ENCODE assay signal across 8 mouse cellular contexts in the genomic region with DNA sequence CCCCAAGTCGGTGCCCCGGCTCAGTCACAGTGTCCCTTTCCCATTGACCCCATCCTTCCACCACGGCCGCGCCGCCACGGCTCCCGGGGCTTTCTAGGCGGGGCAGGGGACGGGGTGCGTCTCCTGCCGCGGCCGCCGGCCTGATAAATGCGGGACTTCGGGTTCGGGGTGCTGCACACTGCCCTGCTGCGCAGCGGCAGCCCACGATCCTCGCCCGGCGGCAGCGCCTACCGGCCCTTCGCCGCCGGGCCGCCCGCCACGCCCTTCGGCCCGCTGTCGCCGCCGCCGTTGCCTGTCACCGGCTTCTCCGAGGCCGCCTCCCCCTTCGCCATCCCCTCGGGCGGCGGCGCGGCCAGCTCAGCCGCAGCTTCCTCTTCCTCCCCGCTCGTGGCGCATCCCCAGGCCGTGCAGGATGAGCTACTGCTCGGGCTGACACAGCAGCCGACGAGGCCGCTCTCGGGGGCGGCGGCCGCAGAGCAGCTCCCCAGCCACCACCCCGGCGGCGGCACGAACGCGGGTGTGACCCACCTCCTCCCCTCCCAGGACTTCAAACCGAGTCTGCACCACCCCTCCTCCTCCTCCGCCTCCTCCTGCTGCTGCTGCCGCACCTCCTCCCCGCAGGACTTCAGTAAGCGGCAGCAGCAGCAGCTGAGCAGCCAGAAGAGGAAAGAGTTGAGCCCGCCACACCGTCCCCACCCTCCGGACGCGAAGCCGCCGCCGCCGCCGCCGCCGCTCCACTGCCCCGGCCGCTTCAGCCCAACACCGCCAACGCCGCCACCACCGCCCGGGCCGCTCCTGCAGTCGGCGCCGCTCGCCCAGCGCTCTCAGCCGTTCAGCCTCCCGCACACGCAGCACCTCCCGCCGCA. TPM values are rescaled to one million over a fixed set of nuclear protein-coding genes. Genes with fewer than 3 reads are reported as not detected.
DNase-seq lines count a peak whose midpoint lies in the region; ATAC-seq lines count a peak whose summit lies in the region.

No protein-coding gene starts in this region.

- peak overlapping the region; percentile 100 for H3K4me3 ChIP-seq in hindbrain, embryonic 14.5 days (replicated peaks; ENCODE audit: low read length)

- no peaks in the 10 kb centered on the region for H3K9me3 ChIP-seq in hindbrain, embryonic 14.5 days (ENCODE audit: control insufficient read depth, low read length)

- 1% methylated on average over 69 of the region's 101 CpGs for WGBS in hindbrain, embryonic 14.5 days

- H3K27ac ChIP-seq in hindbrain, embryonic 14.5 days = peak overlapping the region; percentile 100

- H3K4me1 ChIP-seq in hindbrain, embryonic 14.5 days (replicated peaks; ENCODE audit: control insufficient read depth, insufficient read depth, low read length) = peaks cover 16% of the 10 kb centered on the region

- peak overlapping the region; percentile 100 for H3K9ac ChIP-seq in hindbrain, embryonic 14.5 days

- H3K27me3 ChIP-seq in hindbrain, embryonic 14.5 days (ENCODE audit: control insufficient read depth, insufficient read depth, low read length) = no peaks in the 10 kb centered on the region

- peak overlapping the region; percentile 68 for H3K4me2 ChIP-seq in hindbrain, embryonic 14.5 days (replicated peaks)

- peak; percentile 67 for DNase-seq in R1 (ENCODE audit: low read depth, low spot score)
- peak; percentile 73 to 76 for DNase-seq in cerebellum, postnatal 36 days
- peak; percentile 65 to 71 for DNase-seq in frontal cortex, postnatal 25 days (ENCODE audit: low spot score in 2 of 2)
- peak; percentile 71 for DNase-seq in hindbrain, embryonic 14.5 days (ENCODE audit: low spot score)
- peak; percentile 76 to 86 for DNase-seq in left cerebral cortex, adult 18-20 months (ENCODE audit: low spot score in 2 of 2)
- peak; percentile 85 to 90 for DNase-seq in lung, postnatal 4 days
- peak; percentile 44 for DNase-seq in retina, postnatal 7 days (ENCODE audit: low read depth, low spot score)
- peak; percentile 78 to 85 for DNase-seq in urinary bladder, adult 18-20 months (ENCODE audit: low spot score in 2 of 2)

- ATAC-seq in hindbrain, embryonic 14.5 days (ENCODE audit: low FRiP score) = peak; percentile 72

- no peaks in the 10 kb centered on the region for H3K36me3 ChIP-seq in hindbrain, embryonic 14.5 days (replicated peaks; ENCODE audit: control insufficient read depth, insufficient read depth)

RNA-seq across cellular contexts. Expression of a gene that starts 0.6 kb away (rescaled TPM):
- polyA plus RNA-seq in hindbrain, embryonic 14.5 days (2014; fragmentation: Nextera tagmentation; extraction: Ambion mirVana) = 25.6 and 27.6 TPM in 2 replicates
- 10 to 100 TPM; 52.6 to 54.8 TPM for total RNA-seq in left cerebral cortex, adult 18-20 months (2021)

Comparison
In these comparisons a context has a peak if more than half of its experiments do, and no peak if none do; other contexts are left out.
1. Peak in every context shown above with its lines: DNase-seq, ATAC-seq, H3K4me3 ChIP-seq and H3K27ac ChIP-seq.